In genomic region chr11:96840290-96840689, GRCm38 (mm10) we compare ENCODE assay signal across 10 mouse cellular contexts. TPM values are rescaled to one million over a fixed set of nuclear protein-coding genes. Genes with fewer than 3 reads are reported as not detected.
A peak's percentile ranks its signal among the peaks of the same experiment; 100 is the strongest.
DNase-seq lines count a peak whose midpoint lies in the region; ATAC-seq and TF ChIP-seq lines count a peak whose summit lies in the region.
"Had no signal": no experiment of that assay in that cellular context is flagged by ENCODE, and none has a peak within 500 bp of the region (broad histone marks: within the 10 kb centered on the region; RNA-seq: fewer than 3 reads in every experiment).

No protein-coding gene starts in this region.

- H3K9me3 ChIP-seq in forebrain, postnatal 0 days (ENCODE audit: low read length), result no peaks in the 10 kb centered on the region
- no peaks in the 10 kb centered on the region for H3K9me3 ChIP-seq in forebrain, embryonic 13.5 days (replicated peaks)

- no peak overlapping the region for H3K4me2 ChIP-seq in forebrain, postnatal 0 days (ENCODE audit: low read depth)
- H3K4me2 ChIP-seq in forebrain, embryonic 13.5 days, result no peak overlapping the region
- H3K4me2 ChIP-seq: hindbrain, embryonic 14.5 days had no signal

- TF ChIP-seq POLR2A in testis, adult 2 months (IDR thresholded peaks at IDR 0.05; ENCODE audit: control insufficient read depth, low read depth, low read length), result no peak

- 43% methylated on average over 8 of the region's 8 CpGs for WGBS in forebrain, postnatal 0 days
- WGBS in forebrain, embryonic 13.5 days, result 45% methylated on average over 8 of the region's 8 CpGs

- no peak for TF ChIP-seq CTCF in forebrain, postnatal 0 days (IDR thresholded peaks at IDR 0.05; ENCODE audit: low read depth)
- no peak for TF ChIP-seq CTCF in testis, adult 2 months (IDR thresholded peaks at IDR 0.05; ENCODE audit: control insufficient read depth, insufficient read depth, insufficient replicate concordance, low read depth, low read length)

- no peaks in the 10 kb centered on the region; the same call in 1 of the 2 replicates for H3K27me3 ChIP-seq in forebrain, postnatal 0 days (ENCODE audit: insufficient read depth, low read length)
- H3K27me3 ChIP-seq in forebrain, embryonic 13.5 days, result no peaks in the 10 kb centered on the region
- H3K27me3 ChIP-seq in testis, adult 2 months (ENCODE audit: control insufficient read depth, insufficient read depth, low read length), result no peaks in the 10 kb centered on the region

- no peak overlapping the region for H3K9ac ChIP-seq in forebrain, postnatal 0 days
- no peak overlapping the region for H3K9ac ChIP-seq in forebrain, embryonic 13.5 days
- H3K9ac ChIP-seq: hindbrain, embryonic 14.5 days had no signal

- H3K27ac ChIP-seq in forebrain, postnatal 0 days (ENCODE audit: low read depth, low read length), result no peak overlapping the region
- no peak overlapping the region for H3K27ac ChIP-seq in forebrain, embryonic 13.5 days
- H3K27ac ChIP-seq in testis, adult 2 months (ENCODE audit: control insufficient read depth, insufficient read depth, low read depth, low read length), result peak overlapping the region; percentile 84
- H3K27ac ChIP-seq: hindbrain, embryonic 14.5 days had no signal

- ATAC-seq in forebrain, postnatal 0 days, result 0 out of 2 replicates have a peak, but pooled peaks have one; percentile 23
- no peak for ATAC-seq in forebrain, embryonic 13.5 days
- ATAC-seq in megakaryocyte, adult 5-6 weeks (ENCODE audit: poor library complexity, severe bottlenecking), result no peak

- peak; percentile 27 for DNase-seq in forebrain, postnatal 0 days
- no peak for DNase-seq in testis, postnatal 14 days (ENCODE audit: low spot score)
- peak; percentile 59 to 75 for DNase-seq in left cerebral cortex, adult 18-20 months (ENCODE audit: low spot score in 2 of 2)
- no peak for DNase-seq in ovary, adult 18-20 months (ENCODE audit: low spot score)
- DNase-seq in urinary bladder, adult 2 months (ENCODE audit: low spot score), result no peak
- DNase-seq: midbrain, embryonic 14.5 days had no signal

- H3K4me1 ChIP-seq in forebrain, postnatal 0 days (ENCODE audit: insufficient read depth), result no peaks in the 10 kb centered on the region
- H3K4me1 ChIP-seq in forebrain, embryonic 13.5 days, result no peaks in the 10 kb centered on the region
- H3K4me1 ChIP-seq in testis, adult 2 months (ENCODE audit: control insufficient read depth, insufficient read depth, low read length), result no peaks in the 10 kb centered on the region; the same call in 1 of the 2 replicates

- no peaks in the 10 kb centered on the region for H3K36me3 ChIP-seq in forebrain, postnatal 0 days (ENCODE audit: insufficient read depth)
- H3K36me3 ChIP-seq in forebrain, embryonic 13.5 days (ENCODE audit: poor library complexity, severe bottlenecking), result no peaks in the 10 kb centered on the region
- H3K36me3 ChIP-seq in testis, adult 2 months (ENCODE audit: control insufficient read depth, insufficient read depth, low read length), result no peaks in the 10 kb centered on the region

- no peak overlapping the region for H3K4me3 ChIP-seq in forebrain, postnatal 0 days (ENCODE audit: low read depth, low read length)
- no peak overlapping the region for H3K4me3 ChIP-seq in forebrain, embryonic 13.5 days
- H3K4me3 ChIP-seq in testis, adult 2 months (ENCODE audit: control insufficient read depth, low read depth, low read length), result no peak overlapping the region

RNA-seq across cellular contexts. Expression of gene Copz2, which starts 9.4 kb away (rescaled TPM):
- 5.8 and 7.1 TPM in 2 replicates for total RNA-seq in forebrain, postnatal 0 days (2014; rRNA removed)
- polyA plus RNA-seq in forebrain, postnatal 0 days (2015; fragmentation: Nextera tagmentation; extraction: Ambion mirVana), result 14.8 and 14.9 TPM in 2 replicates
- polyA plus RNA-seq in forebrain, embryonic 13.5 days (2015; fragmentation: Nextera tagmentation; extraction: Ambion mirVana), result 12.3 and 13.8 TPM in 2 replicates
- 5.3 and 6.7 TPM in 2 replicates for polyA plus RNA-seq in testis, adult 2 months (2012; rRNA removed)
- total RNA-seq in left cerebral cortex, adult 18-20 months (2021), result 1 to 10 TPM; 5.9 to 6.3 TPM
- total RNA-seq in megakaryocyte, adult 5-6 weeks (2015), result 2.0 and 4.2 TPM in 2 replicates
- total RNA-seq in megakaryocyte, adult 5-6 weeks (2017), result 0.28 and 0.92 TPM in 2 replicates
- 111 and 117 TPM in 2 replicates for polyA plus RNA-seq in urinary bladder, adult 2 months (2012; rRNA removed)

RNA-seq across cellular contexts. Expression of gene Nfe2l1, which starts 10.5 kb away (rescaled TPM):
- total RNA-seq in forebrain, postnatal 0 days (2014; rRNA removed), result 46.5 and 57.4 TPM in 2 replicates
- 47.3 and 62.4 TPM in 2 replicates for polyA plus RNA-seq in forebrain, postnatal 0 days (2015; fragmentation: Nextera tagmentation; extraction: Ambion mirVana)
- 49.0 and 56.2 TPM in 2 replicates for polyA plus RNA-seq in forebrain, embryonic 13.5 days (2015; fragmentation: Nextera tagmentation; extraction: Ambion mirVana)
- 46.7 and 59.1 TPM in 2 replicates for polyA plus RNA-seq in testis, adult 2 months (2012; rRNA removed)
- 100 to 1,000 TPM; 292 to 305 TPM for total RNA-seq in left cerebral cortex, adult 18-20 months (2021)
- total RNA-seq in megakaryocyte, adult 5-6 weeks (2015), result 30.0 and 32.6 TPM in 2 replicates
- total RNA-seq in megakaryocyte, adult 5-6 weeks (2017), result 30.2 and 31.1 TPM in 2 replicates
- polyA plus RNA-seq in urinary bladder, adult 2 months (2012; rRNA removed), result 120 and 137 TPM in 2 replicates

RNA-seq across cellular contexts. Expression of gene Cbx1, which starts 51.4 kb away (rescaled TPM):
- total RNA-seq in forebrain, postnatal 0 days (2014; rRNA removed), result 57.0 and 62.4 TPM in 2 replicates
- 53.7 and 55.6 TPM in 2 replicates for polyA plus RNA-seq in forebrain, postnatal 0 days (2015; fragmentation: Nextera tagmentation; extraction: Ambion mirVana)
- polyA plus RNA-seq in forebrain, embryonic 13.5 days (2015; fragmentation: Nextera tagmentation; extraction: Ambion mirVana), result 156 and 175 TPM in 2 replicates
- polyA plus RNA-seq in testis, adult 2 months (2012; rRNA removed), result 15.4 and 16.6 TPM in 2 replicates
- 10 to 100 TPM; 40.8 to 43.3 TPM for total RNA-seq in left cerebral cortex, adult 18-20 months (2021)
- total RNA-seq in megakaryocyte, adult 5-6 weeks (2015), result 37.7 and 39.2 TPM in 2 replicates
- 60.2 and 60.5 TPM in 2 replicates for total RNA-seq in megakaryocyte, adult 5-6 weeks (2017)
- polyA plus RNA-seq in urinary bladder, adult 2 months (2012; rRNA removed), result 43.6 and 46.4 TPM in 2 replicates

Comparison
In these comparisons a context has a peak if more than half of its experiments do, and no peak if none do; other contexts are left out.
1. DNase-seq: peak in forebrain, postnatal 0 days (single experiment) and left cerebral cortex, adult 18-20 months (2 of 2); none in testis, postnatal 14 days (single experiment), ovary, adult 18-20 months (single experiment) and urinary bladder, adult 2 months (single experiment).